Comparison of ENCODE assay signal across 11 mouse cellular contexts in the genomic region with DNA sequence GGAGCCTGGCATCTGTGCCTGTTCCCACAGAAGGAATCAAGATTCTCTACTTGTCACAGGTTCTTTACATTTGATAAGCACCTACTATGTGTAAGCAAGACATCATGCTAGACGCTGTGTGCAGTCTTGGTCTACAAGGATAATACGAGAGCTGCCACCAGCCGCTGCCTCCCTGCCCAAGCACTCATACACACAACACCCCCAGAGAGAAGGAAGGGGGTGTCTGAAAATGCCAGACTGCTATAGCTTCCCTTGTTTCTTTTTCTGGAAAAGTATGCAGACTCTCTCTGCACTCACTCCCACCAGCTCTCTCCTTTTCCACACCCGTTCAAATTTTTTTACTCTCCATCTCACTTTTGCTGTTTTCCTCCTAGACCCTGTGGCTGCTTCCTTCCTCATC. TPM values are rescaled to one million over a fixed set of nuclear protein-coding genes. Genes with fewer than 3 reads are reported as not detected.
DNase-seq lines count a peak whose midpoint lies in the region; ATAC-seq and TF ChIP-seq lines count a peak whose summit lies in the region.
"Had no signal": no experiment of that assay in that cellular context is flagged by ENCODE, and none has a peak within 500 bp of the region (broad histone marks: within the 10 kb centered on the region; RNA-seq: fewer than 3 reads in every experiment).

No protein-coding gene starts in this region.

- intact Hi-C loops in left cerebral cortex, postnatal 14 days (cut with DNase I): no loop called here

- peak overlapping the region; percentile 54 for H3K4me2 ChIP-seq in forebrain, embryonic 11.5 days (ENCODE audit: low read depth, low read length, severe bottlenecking)
- H3K4me2 ChIP-seq in kidney, embryonic 14.5 days (replicated peaks; ENCODE audit: low read depth, low read length): no peak overlapping the region

- no peaks in the 10 kb centered on the region for H3K36me3 ChIP-seq in forebrain, embryonic 11.5 days (ENCODE audit: control insufficient read depth, insufficient read depth, low read length)
- no peaks in the 10 kb centered on the region for H3K36me3 ChIP-seq in kidney, embryonic 14.5 days (ENCODE audit: control insufficient read depth, insufficient read depth, low read length)
- H3K36me3 ChIP-seq: limb, embryonic 12.5 days had no signal

- no peak for TF ChIP-seq CTCF in layer of hippocampus, adult 2 months (conservative IDR thresholded peaks at IDR 0.05)

- peak; percentile 0; the same call in 1 of the 2 replicates for ATAC-seq in forebrain, embryonic 11.5 days (replicated peaks; ENCODE audit: low FRiP score)
- no peak for ATAC-seq in kidney, embryonic 14.5 days (ENCODE audit: low FRiP score, low TSS enrichment)

- WGBS in forebrain, embryonic 11.5 days: 22% methylated on average over 4 of the region's 4 CpGs
- 56% methylated on average over 4 of the region's 4 CpGs for WGBS in kidney, embryonic 14.5 days

- peak overlapping the region; percentile 82 for H3K4me3 ChIP-seq in layer of hippocampus, adult 2 months
- H3K4me3 ChIP-seq in forebrain, embryonic 11.5 days (ENCODE audit: low read depth, low read length): peak overlapping the region; percentile 51
- no peak overlapping the region for H3K4me3 ChIP-seq in kidney, embryonic 14.5 days (ENCODE audit: low read length)
- H3K4me3 ChIP-seq: limb, embryonic 12.5 days had no signal

- peak overlapping the region; percentile 95 for H3K27ac ChIP-seq in layer of hippocampus, adult 2 months
- H3K27ac ChIP-seq in forebrain, embryonic 11.5 days (ENCODE audit: low read depth, low read length): peak overlapping the region; percentile 82
- no peak overlapping the region for H3K27ac ChIP-seq in kidney, embryonic 14.5 days (ENCODE audit: low read depth, low read length)
- H3K27ac ChIP-seq: kidney, postnatal 0 days; limb, embryonic 12.5 days had no signal

- H3K9ac ChIP-seq in forebrain, embryonic 11.5 days (ENCODE audit: low read length): peak overlapping the region; percentile 41
- H3K9ac ChIP-seq in kidney, embryonic 14.5 days (ENCODE audit: low read depth, low read length): no peak overlapping the region
- H3K9ac ChIP-seq: limb, embryonic 12.5 days had no signal

- H3K27me3 ChIP-seq in forebrain, embryonic 11.5 days (ENCODE audit: control insufficient read depth, insufficient read depth, low read length): no peaks in the 10 kb centered on the region; the same call in 1 of the 2 replicates
- H3K27me3 ChIP-seq in kidney, embryonic 14.5 days (ENCODE audit: control insufficient read depth, insufficient read depth, low read length): peaks cover 21% of the 10 kb centered on the region

- no peaks in the 10 kb centered on the region for H3K9me3 ChIP-seq in forebrain, embryonic 11.5 days (ENCODE audit: control insufficient read depth, low read length)
- H3K9me3 ChIP-seq in kidney, embryonic 14.5 days (ENCODE audit: control insufficient read depth, low read length): no peaks in the 10 kb centered on the region
- H3K9me3 ChIP-seq: limb, embryonic 12.5 days had no signal

- DNase-seq in layer of hippocampus, adult 2 months (ENCODE audit: low spot score in 2 of 2): peak in 1 of 2 experiments; percentile 71
- DNase-seq in layer of hippocampus, postnatal 36 days: no peak
- DNase-seq in forebrain, embryonic 11.5 days (ENCODE audit: low spot score): no peak
- peak; percentile 60 to 75 for DNase-seq in left cerebral cortex, postnatal 14 days (ENCODE audit: low spot score in 2 of 2)
- DNase-seq in right cerebral cortex, postnatal 10 days (ENCODE audit: low spot score in 2 of 2): peak; percentile 56 to 76
- DNase-seq in heart, postnatal 4 days: no peak
- no peak for DNase-seq in kidney, adult 8-10 months
- DNase-seq: lung, postnatal 14 days had no signal

- peaks cover 22% of the 10 kb centered on the region for H3K4me1 ChIP-seq in forebrain, embryonic 11.5 days (replicated peaks; ENCODE audit: control insufficient read depth, insufficient read depth, low read length)
- 0 out of 2 replicates have a peak, but pooled peaks cover 3% of the 10 kb centered on the region for H3K4me1 ChIP-seq in kidney, embryonic 14.5 days (ENCODE audit: control insufficient read depth, insufficient read depth, low read length)

RNA-seq across cellular contexts. Expression of a gene that starts 0.7 kb away (rescaled TPM):
- total RNA-seq in layer of hippocampus, adult 2 months (2021): 100 to 1,000 TPM; 184 to 202 TPM
- 100 to 1,000 TPM; 156 to 195 TPM for total RNA-seq in layer of hippocampus, postnatal 36 days (2021)
- polyA plus RNA-seq in forebrain, embryonic 11.5 days (2014; fragmentation: Nextera tagmentation; extraction: Ambion mirVana): 137 and 149 TPM in 2 replicates
- 100 to 1,000 TPM; 207 to 232 TPM for total RNA-seq in left cerebral cortex, postnatal 14 days (2021)
- polyA plus RNA-seq in kidney, embryonic 14.5 days (2014; fragmentation: Nextera tagmentation; extraction: Ambion mirVana): 0.34 and 0.53 TPM in 2 replicates
- under 1 TPM; 0.19 to 0.25 TPM for total RNA-seq in heart, postnatal 4 days (2021)

RNA-seq across cellular contexts. Expression of a gene that starts 2.7 kb away (rescaled TPM):
- total RNA-seq in layer of hippocampus, adult 2 months (2021): 1 to 10 TPM; 5.8 to 7.2 TPM
- 1 to 10 TPM; 5.7 to 6.3 TPM for total RNA-seq in layer of hippocampus, postnatal 36 days (2021)
- polyA plus RNA-seq in forebrain, embryonic 11.5 days (2014; fragmentation: Nextera tagmentation; extraction: Ambion mirVana): 12.8 and 15.5 TPM in 2 replicates
- total RNA-seq in left cerebral cortex, postnatal 14 days (2021): 1 to 10 TPM; 6.5 to 7.3 TPM
- 0.91 and 1.7 TPM in 2 replicates for polyA plus RNA-seq in kidney, embryonic 14.5 days (2014; fragmentation: Nextera tagmentation; extraction: Ambion mirVana)
- 1 to 10 TPM; 1.3 to 2.5 TPM for total RNA-seq in heart, postnatal 4 days (2021)

RNA-seq across cellular contexts. Expression of a gene that starts 33.7 kb away (rescaled TPM):
- not detected for total RNA-seq in layer of hippocampus, adult 2 months (2021)
- not detected for total RNA-seq in layer of hippocampus, postnatal 36 days (2021)
- 0.40 and 0.76 TPM in 2 replicates for polyA plus RNA-seq in forebrain, embryonic 11.5 days (2014; fragmentation: Nextera tagmentation; extraction: Ambion mirVana)
- total RNA-seq in left cerebral cortex, postnatal 14 days (2021): not detected
- polyA plus RNA-seq in kidney, embryonic 14.5 days (2014; fragmentation: Nextera tagmentation; extraction: Ambion mirVana): 0.28 and 0.40 TPM in 2 replicates
- total RNA-seq in heart, postnatal 4 days (2021): not detected

RNA-seq across cellular contexts. Expression of a gene that starts 34.3 kb away (rescaled TPM):
- 10 to 100 TPM; 41.3 to 44.4 TPM for total RNA-seq in layer of hippocampus, adult 2 months (2021)
- 10 to 100 TPM; 44.7 to 45.3 TPM for total RNA-seq in layer of hippocampus, postnatal 36 days (2021)
- polyA plus RNA-seq in forebrain, embryonic 11.5 days (2014; fragmentation: Nextera tagmentation; extraction: Ambion mirVana): 65.3 and 67.0 TPM in 2 replicates
- total RNA-seq in left cerebral cortex, postnatal 14 days (2021): 10 to 100 TPM; 38.3 to 40.0 TPM
- polyA plus RNA-seq in kidney, embryonic 14.5 days (2014; fragmentation: Nextera tagmentation; extraction: Ambion mirVana): 71.3 and 73.7 TPM in 2 replicates
- total RNA-seq in heart, postnatal 4 days (2021): 10 to 100 TPM; 60.8 to 62.6 TPM

Comparison
In these comparisons a context has a peak if more than half of its experiments do, and no peak if none do; other contexts are left out.
1. DNase-seq: peak in left cerebral cortex, postnatal 14 days (2 of 2) and right cerebral cortex, postnatal 10 days (2 of 2); none in layer of hippocampus, postnatal 36 days (0 of 2), forebrain, embryonic 11.5 days (single experiment), heart, postnatal 4 days (single experiment) and kidney, adult 8-10 months (0 of 2).
2. RNA of a gene that starts 0.7 kb away (total RNA-seq): 207 to 232 TPM in left cerebral cortex, postnatal 14 days, 184 to 202 TPM in layer of hippocampus, adult 2 months and 156 to 195 TPM in layer of hippocampus, postnatal 36 days; 0.19 to 0.25 TPM in heart, postnatal 4 days; every median in the first group is over 100 times any median in the second.